In the genomic region with DNA sequence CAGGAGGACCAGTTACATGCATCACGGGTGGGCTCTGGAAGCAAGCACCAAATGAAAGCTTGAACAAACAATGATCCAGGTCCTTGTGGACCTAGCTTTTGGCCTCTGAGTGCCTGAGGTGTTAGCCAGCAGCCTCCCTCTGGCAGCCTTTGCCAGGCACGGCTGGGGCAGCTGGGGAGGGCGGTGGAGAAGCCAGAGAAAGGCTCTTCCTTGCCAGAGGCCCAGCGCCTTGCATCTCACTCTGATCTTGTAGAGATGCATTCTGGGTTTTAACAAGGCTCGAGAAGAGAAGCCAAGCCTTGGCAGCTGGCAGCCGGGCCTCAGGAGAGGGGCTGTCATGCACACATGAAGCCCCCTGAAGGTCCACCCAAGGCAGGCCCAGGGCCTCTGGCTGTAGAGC, we compare ENCODE assay signal across 13 mouse cellular contexts. TPM values are rescaled to one million over a fixed set of nuclear protein-coding genes. Genes with fewer than 3 reads are reported as not detected.
DNase-seq lines count a peak whose midpoint lies in the region; ATAC-seq and TF ChIP-seq lines count a peak whose summit lies in the region.
"Had no signal": no experiment of that assay in that cellular context is flagged by ENCODE, and none has a peak within 500 bp of the region (broad histone marks: within the 10 kb centered on the region; RNA-seq: fewer than 3 reads in every experiment).

No protein-coding gene starts in this region.

- no peak for ATAC-seq in embryonic facial prominence, embryonic 15.5 days (ENCODE audit: insufficient number of reproducible peaks, low FRiP score, low TSS enrichment, low read depth)
- ATAC-seq in hindbrain, embryonic 11.5 days (ENCODE audit: low FRiP score): no peak
- ATAC-seq in midbrain, embryonic 16.5 days: no peak
- ATAC-seq: activated CD4-positive, CD25-positive, alpha-beta regulatory T cell, adult 4 months; liver, embryonic 12.5 days had no signal

- peak overlapping the region; percentile 73 for H3K27ac ChIP-seq in layer of hippocampus, adult 2 months
- H3K27ac ChIP-seq in embryonic facial prominence, embryonic 15.5 days (replicated peaks): peak overlapping the region; percentile 40
- H3K27ac ChIP-seq in hindbrain, embryonic 11.5 days (ENCODE audit: low read depth, low read length): peak overlapping the region; percentile 2; the same call in 1 of the 2 replicates
- peak overlapping the region; percentile 73 for H3K27ac ChIP-seq in midbrain, embryonic 16.5 days (ENCODE audit: low read length)
- H3K27ac ChIP-seq in thymus, adult 2 months (ENCODE audit: control insufficient read depth, insufficient read depth, low read length): no peak overlapping the region
- H3K27ac ChIP-seq: liver, embryonic 12.5 days had no signal

- WGBS in embryonic facial prominence, embryonic 15.5 days: 51% methylated on average over 6 of the region's 6 CpGs
- 63% methylated on average over 6 of the region's 6 CpGs for WGBS in hindbrain, embryonic 11.5 days
- 20% methylated on average over 6 of the region's 6 CpGs for WGBS in midbrain, embryonic 16.5 days
- WGBS in thymus, adult 2 months: 87% methylated on average over 6 of the region's 6 CpGs

- H3K9me3 ChIP-seq in embryonic facial prominence, embryonic 15.5 days (replicated peaks): no peaks in the 10 kb centered on the region
- H3K9me3 ChIP-seq in hindbrain, embryonic 11.5 days (ENCODE audit: control insufficient read depth, low read length): no peaks in the 10 kb centered on the region
- no peaks in the 10 kb centered on the region for H3K9me3 ChIP-seq in midbrain, embryonic 16.5 days (replicated peaks; ENCODE audit: control insufficient read depth, low read length, poor library complexity, severe bottlenecking)
- H3K9me3 ChIP-seq: liver, embryonic 12.5 days; megakaryocyte, embryonic 14.5 days had no signal

- no peak overlapping the region for H3K4me3 ChIP-seq in layer of hippocampus, adult 2 months
- no peak overlapping the region for H3K4me3 ChIP-seq in embryonic facial prominence, embryonic 15.5 days (replicated peaks)
- H3K4me3 ChIP-seq in hindbrain, embryonic 11.5 days (ENCODE audit: low read depth, low read length): no peak overlapping the region
- H3K4me3 ChIP-seq in midbrain, embryonic 16.5 days (ENCODE audit: low read depth, low read length): no peak overlapping the region
- no peak overlapping the region for H3K4me3 ChIP-seq in thymus, adult 2 months (ENCODE audit: control insufficient read depth, insufficient read depth, low read length)
- H3K4me3 ChIP-seq: liver, embryonic 12.5 days; megakaryocyte, embryonic 14.5 days had no signal

- no peak overlapping the region for H3K4me2 ChIP-seq in embryonic facial prominence, embryonic 15.5 days (replicated peaks)
- H3K4me2 ChIP-seq in hindbrain, embryonic 11.5 days (replicated peaks; ENCODE audit: low read depth, low read length): no peak overlapping the region
- 0 out of 2 replicates have a peak overlapping the region, but pooled peaks have one; percentile 2 for H3K4me2 ChIP-seq in midbrain, embryonic 16.5 days (ENCODE audit: low read length)
- H3K4me2 ChIP-seq: liver, embryonic 12.5 days had no signal

- H3K4me1 ChIP-seq in embryonic facial prominence, embryonic 15.5 days: peaks cover 93% of the 10 kb centered on the region
- peaks cover 25% of the 10 kb centered on the region for H3K4me1 ChIP-seq in hindbrain, embryonic 11.5 days (replicated peaks; ENCODE audit: control insufficient read depth, insufficient read depth, low read length)
- peaks cover 66% of the 10 kb centered on the region for H3K4me1 ChIP-seq in midbrain, embryonic 16.5 days (ENCODE audit: control insufficient read depth, insufficient read depth, low read length)
- peaks cover 10% of the 10 kb centered on the region for H3K4me1 ChIP-seq in thymus, adult 2 months (replicated peaks; ENCODE audit: control insufficient read depth, insufficient read depth, low read length)

- TF ChIP-seq POLR2A in thymus, adult 2 months (IDR thresholded peaks at IDR 0.05; ENCODE audit: control insufficient read depth, extremely low read depth, insufficient read depth, low read length, poor library complexity): no peak

- no peak for TF ChIP-seq CTCF in layer of hippocampus, adult 2 months (conservative IDR thresholded peaks at IDR 0.05)
- TF ChIP-seq CTCF in thymus, adult 2 months (IDR thresholded peaks at IDR 0.05; ENCODE audit: borderline replicate concordance, control insufficient read depth, extremely low read depth, insufficient read depth, low read length, poor library complexity): no peak

- peak overlapping the region; percentile 21; the same call in 1 of the 2 replicates for H3K9ac ChIP-seq in embryonic facial prominence, embryonic 15.5 days
- H3K9ac ChIP-seq in hindbrain, embryonic 11.5 days (ENCODE audit: low read depth, low read length): no peak overlapping the region
- H3K9ac ChIP-seq in midbrain, embryonic 16.5 days (ENCODE audit: low read depth, low read length): peak overlapping the region; percentile 11; the same call in 1 of the 2 replicates
- H3K9ac ChIP-seq: liver, embryonic 12.5 days had no signal

- H3K36me3 ChIP-seq in embryonic facial prominence, embryonic 15.5 days: no peaks in the 10 kb centered on the region
- no peaks in the 10 kb centered on the region for H3K36me3 ChIP-seq in hindbrain, embryonic 11.5 days (ENCODE audit: control insufficient read depth, insufficient read depth, low read length)
- no peaks in the 10 kb centered on the region for H3K36me3 ChIP-seq in midbrain, embryonic 16.5 days (ENCODE audit: control insufficient read depth, insufficient read depth, low read length)
- no peaks in the 10 kb centered on the region for H3K36me3 ChIP-seq in thymus, adult 2 months (ENCODE audit: control insufficient read depth, insufficient read depth, low read length)
- H3K36me3 ChIP-seq: liver, embryonic 12.5 days had no signal

- peaks cover 8% of the 10 kb centered on the region for H3K27me3 ChIP-seq in embryonic facial prominence, embryonic 15.5 days
- peaks cover 3% of the 10 kb centered on the region for H3K27me3 ChIP-seq in hindbrain, embryonic 11.5 days (ENCODE audit: control insufficient read depth, insufficient read depth, low read length)
- H3K27me3 ChIP-seq in midbrain, embryonic 16.5 days (ENCODE audit: control insufficient read depth, insufficient read depth, low read depth, low read length): no peaks in the 10 kb centered on the region
- no peaks in the 10 kb centered on the region for H3K27me3 ChIP-seq in thymus, adult 2 months (ENCODE audit: control insufficient read depth, insufficient read depth, low read length)

- no peak for DNase-seq in layer of hippocampus, adult 2 months (ENCODE audit: low spot score in 2 of 2)
- DNase-seq in layer of hippocampus, adult 8-10 months (ENCODE audit: low spot score in 2 of 2): no peak
- DNase-seq in hindbrain, embryonic 11.5 days (ENCODE audit: low spot score): no peak
- no peak for DNase-seq in embryo, embryonic 10.5 days (ENCODE audit: low spot score)
- no peak for DNase-seq in retina, postnatal 1 day
- DNase-seq in thymus, adult 2 months: no peak
- DNase-seq: cerebellum, adult 11-12 months; thymus, postnatal 36 days had no signal

RNA-seq across cellular contexts. Expression of gene Flrt1, which starts 34.8 kb away (rescaled TPM):
- total RNA-seq in layer of hippocampus, adult 2 months (2021): 10 to 100 TPM; 17.9 to 19.5 TPM
- total RNA-seq in layer of hippocampus, adult 8-10 months (2022): 10 to 100 TPM; 18.9 to 23.5 (median 21.5) TPM
- 13.5 and 19.2 TPM in 2 replicates for polyA plus RNA-seq in embryonic facial prominence, embryonic 15.5 days (2015; fragmentation: Nextera tagmentation; extraction: Ambion mirVana)
- 4.6 and 5.6 TPM in 2 replicates for polyA plus RNA-seq in hindbrain, embryonic 11.5 days (2014; fragmentation: Nextera tagmentation; extraction: Ambion mirVana)
- polyA plus RNA-seq in midbrain, embryonic 16.5 days (2015; fragmentation: Nextera tagmentation; extraction: Ambion mirVana): 11.6 and 12.0 TPM in 2 replicates
- polyA plus RNA-seq in thymus, adult 2 months (2012; rRNA removed): 0.59 and 0.64 TPM in 2 replicates
- polyA plus RNA-seq: activated CD4-positive, CD25-positive, alpha-beta regulatory T cell, adult 4 months had no signal
